Mouse (Mus musculus) left cerebral cortex, postnatal 4 days (tissue): ENCODE results near the gene Ccdc134. TPM values are rescaled to one million over a fixed set of nuclear protein-coding genes. Genes with fewer than 3 reads are reported as not detected.
"Not testable (repeated sequence)": the region's sequence is repeated elsewhere in the genome, so short reads cannot be mapped to it uniquely, and the experiment has no call there.

Experiments
- DNase-seq: peaks from one replicate; pipeline ENCODE4 v3.0.0-alpha.2; 2022
- intact Hi-C: fragments of 180-260 bp; cut with DNase I; formaldehyde crosslinking; loops from one replicate; pipeline ENCODE4 v1.15.1; 2025
- total RNA-seq, 2 experiments: library from RNA; stranded (reverse); gene quantifications; 2 replicates each; pipeline ENCODE4 v1.2.3; 2021

Ccdc134 gene
- 10 to 100 TPM; 11.3 to 12.4 TPM for total RNA-seq

DNA sequence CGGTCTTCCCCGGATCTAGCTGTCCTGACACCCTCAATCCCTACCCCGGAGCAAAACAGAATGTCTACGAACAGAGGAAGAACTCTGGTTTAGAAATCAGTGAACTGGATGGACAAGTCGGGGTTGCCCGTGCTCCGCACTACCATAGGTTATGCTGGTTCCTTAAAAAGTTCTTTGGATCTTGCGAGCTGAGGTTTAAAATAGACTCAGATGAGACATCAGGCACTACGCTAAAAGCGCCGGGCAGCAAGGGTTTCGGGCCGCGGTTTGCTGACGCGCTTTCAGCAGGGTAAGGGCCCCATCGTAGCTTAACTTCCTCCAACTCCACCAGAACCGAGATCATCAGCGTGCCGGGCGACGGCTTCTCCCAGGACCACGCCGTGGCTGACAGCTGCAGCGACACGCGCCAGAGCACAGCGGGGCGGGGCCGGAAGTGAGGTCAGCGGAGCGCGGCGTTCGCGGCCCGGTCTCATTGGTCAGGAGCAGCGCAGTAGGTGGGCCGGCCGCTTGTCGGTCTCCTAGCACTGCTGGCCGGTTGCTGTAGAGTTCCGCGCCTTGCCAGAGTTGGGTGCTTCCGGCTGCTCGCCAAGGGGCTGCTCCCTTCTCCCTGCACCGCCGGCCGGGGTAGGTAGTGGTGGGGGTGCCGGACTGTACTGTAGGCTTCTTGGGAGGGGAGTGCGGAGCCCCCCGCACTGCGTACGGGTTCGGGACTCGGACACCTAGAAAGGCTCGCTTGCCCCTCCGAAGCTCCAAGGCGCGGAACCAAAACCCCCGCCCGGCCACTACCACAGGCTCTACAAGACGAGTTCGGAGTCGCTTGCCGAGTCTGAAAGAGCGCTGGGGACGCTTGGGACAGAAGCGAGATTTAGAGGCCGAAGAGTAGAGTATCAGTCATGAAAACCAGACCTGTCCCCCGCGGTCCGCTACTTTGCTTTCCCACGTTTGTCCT lies at the start of gene Ccdc134:
TSS of gene Ccdc134 (plus strand) at position 497 of the 949 bp plus-strand sequence.
- intact Hi-C loops, result loop anchor here (10.0 kb wide), 1 partner anchor 63 kb away; the partner anchor contains the start of gene Mei1
- peak; percentile 98 for DNase-seq

- intact Hi-C loops, result no loop called here
- DNase-seq, result no peak
Measured at GRCm38 (mm10) chr15:82079883-82080282, 47.8 kb upstream of the Ccdc134 start.

- DNase-seq, result peak; percentile 70
- intact Hi-C loops, result no loop called here
Measured at GRCm38 (mm10) chr15:82081161-82081560, 46.6 kb upstream of the Ccdc134 start.

- intact Hi-C loops, result no loop called here
- DNase-seq, result no peak
Measured at GRCm38 (mm10) chr15:82085606-82086005, 42.1 kb upstream of the Ccdc134 start.

DNA sequence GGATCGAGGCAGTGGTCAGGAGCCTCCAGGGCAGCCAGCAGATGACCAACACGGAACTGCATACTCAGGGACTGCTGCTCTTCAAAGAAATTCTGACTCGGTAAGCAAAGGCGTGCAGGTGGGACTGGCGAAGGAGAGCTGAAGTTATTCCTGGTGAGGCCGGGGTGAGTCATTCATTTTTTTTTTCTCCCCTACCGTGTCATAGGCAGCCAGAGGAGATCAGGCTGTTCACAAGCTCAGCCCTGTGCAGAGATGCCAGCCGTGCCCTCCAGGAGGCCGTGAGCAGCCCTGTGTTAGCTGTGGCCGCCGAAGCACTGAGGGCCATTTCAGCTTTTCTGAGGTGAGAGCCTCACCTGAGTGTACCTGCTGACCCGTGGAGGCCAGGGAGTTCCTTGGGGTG lies 41.6 kb upstream of the Ccdc134 start:
- intact Hi-C loops, result no loop called here
- no peak for DNase-seq

- no peak for DNase-seq
- intact Hi-C loops, result no loop called here
Measured at GRCm38 (mm10) chr15:82087266-82087665, 40.5 kb upstream of the Ccdc134 start.

GRCm38 (mm10) chr15:82091061-82091460 lies 36.7 kb upstream of the Ccdc134 start:
- intact Hi-C loops, result no loop called here
- DNase-seq, result no peak

- DNase-seq, result peak; percentile 72
- intact Hi-C loops, result no loop called here
Measured at GRCm38 (mm10) chr15:82106953-82107555, 20.7 kb upstream of the Ccdc134 start.

DNA sequence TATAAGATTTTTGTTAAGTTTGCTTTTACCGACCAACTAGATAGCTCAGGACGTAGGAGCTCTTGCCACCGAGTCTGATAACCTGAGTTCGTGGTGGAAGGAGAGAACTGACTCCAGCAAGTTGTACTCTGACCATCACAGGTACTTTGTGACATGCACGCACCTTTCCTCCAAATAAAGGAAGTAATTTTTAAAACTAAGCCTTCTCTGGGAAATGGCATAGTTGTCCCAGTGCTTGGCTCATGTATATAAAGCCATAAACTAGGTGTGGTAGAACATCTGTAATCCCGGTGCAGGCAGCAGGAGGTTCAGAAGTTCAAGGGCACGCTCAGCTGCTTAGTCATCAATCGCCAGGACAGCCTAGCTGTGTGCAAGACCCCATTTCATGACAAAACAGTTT lies 7.2 kb upstream of the Ccdc134 start:
- no peak for DNase-seq
- intact Hi-C loops, result loop anchor here (10.0 kb wide), 1 partner anchor 56 kb away; the partner anchor contains the start of gene Mei1

DNA sequence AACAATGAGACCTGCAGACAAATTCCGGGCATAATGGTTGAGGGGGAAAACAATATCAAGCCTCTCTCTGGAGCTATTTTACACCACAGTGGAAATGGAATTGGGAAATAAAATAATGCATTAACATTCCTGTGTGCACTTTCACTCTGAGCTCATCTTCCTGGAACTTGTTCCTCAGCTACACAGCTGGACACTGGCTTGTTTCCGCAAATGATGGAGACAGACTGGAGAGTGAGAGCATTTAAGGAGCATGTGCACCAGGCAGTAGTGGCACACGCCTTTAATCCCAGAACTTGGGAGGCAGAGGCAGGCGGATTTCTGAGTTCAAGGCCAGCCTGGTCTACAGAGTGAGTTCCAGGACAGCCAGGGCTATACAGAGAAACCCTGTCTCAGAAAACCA lies 1.0 kb upstream of the Ccdc134 start:
- DNase-seq, result not testable (repeated sequence)
- intact Hi-C loops, result loop anchor here (10.0 kb wide), 1 partner anchor 62 kb away; the partner anchor contains the start of gene Mei1

DNA sequence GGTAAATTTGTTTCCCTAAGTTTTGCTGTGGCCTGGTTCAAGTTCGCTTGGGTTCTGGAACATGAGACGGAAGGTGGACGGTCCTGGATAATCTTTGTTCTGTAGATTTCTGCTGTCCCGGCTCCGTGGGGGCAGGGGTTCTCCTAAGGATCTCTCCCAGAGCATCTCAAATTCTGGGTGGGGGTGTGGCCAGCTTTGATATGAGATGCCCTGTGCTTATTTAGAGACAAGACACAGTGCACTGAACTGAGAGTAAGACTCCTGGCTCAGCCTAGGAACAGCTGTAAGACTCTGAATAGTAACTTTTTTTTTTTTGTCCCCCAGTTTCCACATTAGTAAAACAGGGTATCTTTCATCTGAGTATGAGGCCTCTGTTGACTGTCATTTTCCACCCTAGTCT lies 676 bp downstream of the Ccdc134 start:
- DNase-seq, result no peak
- intact Hi-C loops, result loop anchor here (10.0 kb wide), 1 partner anchor 64 kb away; the partner anchor contains the start of gene Mei1

GRCm38 (mm10) chr15:82130599-82130998 lies 2.9 kb downstream of the Ccdc134 start:
- DNase-seq, result no peak
- intact Hi-C loops, result no loop called here

GRCm38 (mm10) chr15:82135372-82135771 lies 7.7 kb downstream of the Ccdc134 start:
- DNase-seq, result no peak
- intact Hi-C loops, result no loop called here

- intact Hi-C loops, result no loop called here
- DNase-seq, result peak; percentile 57
Measured at GRCm38 (mm10) chr15:82138565-82138964, 10.8 kb downstream of the Ccdc134 start.

DNA sequence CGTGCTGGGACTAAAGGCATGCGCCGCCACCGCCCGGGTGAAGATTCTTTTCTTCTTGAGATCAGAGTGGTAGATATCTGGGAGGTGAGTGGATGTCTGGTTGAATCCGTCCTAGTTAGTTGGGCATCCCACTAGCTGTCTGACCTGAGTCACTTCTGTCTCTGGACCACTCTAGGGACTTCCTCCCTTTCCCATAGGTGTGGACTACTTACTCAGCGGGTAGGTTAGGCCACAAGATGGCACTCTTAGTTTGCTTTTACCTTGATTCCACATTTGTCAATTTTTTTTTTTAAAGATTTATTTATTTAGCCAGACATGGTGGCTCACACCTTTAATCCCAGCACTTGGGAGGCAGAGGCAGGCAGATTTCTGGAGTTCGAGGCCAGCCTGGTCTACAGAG lies 11.5 kb downstream of the Ccdc134 start:
- DNase-seq, result no peak

DNA sequence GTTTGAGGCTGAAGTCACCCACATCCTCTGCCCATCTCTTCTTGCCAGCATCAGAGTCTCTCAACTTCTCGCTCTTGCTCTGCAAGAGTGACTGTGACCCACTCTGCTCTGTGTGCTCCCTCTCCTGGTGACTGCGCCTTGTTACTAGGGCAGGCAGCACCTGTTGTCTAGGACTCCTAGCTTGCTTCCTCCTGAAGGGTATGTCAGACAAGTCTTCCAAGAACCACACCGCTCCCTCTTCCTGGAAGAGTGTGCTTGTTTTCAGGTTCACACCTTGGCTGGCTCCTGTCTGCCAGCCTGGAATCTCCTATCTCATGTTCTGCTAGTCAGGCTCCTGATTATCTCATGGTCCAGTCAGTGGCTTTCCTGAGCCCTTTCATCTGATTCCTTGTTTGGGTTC lies 12.6 kb downstream of the Ccdc134 start:
- DNase-seq, result no peak
- intact Hi-C loops, result no loop called here

More for the DNA sequence above, 11.5 kb downstream of the Ccdc134 start:
- intact Hi-C loops, result no loop called here

- DNase-seq, result no peak
- intact Hi-C loops, result no loop called here
Measured at GRCm38 (mm10) chr15:82144157-82144556, 16.4 kb downstream of the Ccdc134 start.

DNA sequence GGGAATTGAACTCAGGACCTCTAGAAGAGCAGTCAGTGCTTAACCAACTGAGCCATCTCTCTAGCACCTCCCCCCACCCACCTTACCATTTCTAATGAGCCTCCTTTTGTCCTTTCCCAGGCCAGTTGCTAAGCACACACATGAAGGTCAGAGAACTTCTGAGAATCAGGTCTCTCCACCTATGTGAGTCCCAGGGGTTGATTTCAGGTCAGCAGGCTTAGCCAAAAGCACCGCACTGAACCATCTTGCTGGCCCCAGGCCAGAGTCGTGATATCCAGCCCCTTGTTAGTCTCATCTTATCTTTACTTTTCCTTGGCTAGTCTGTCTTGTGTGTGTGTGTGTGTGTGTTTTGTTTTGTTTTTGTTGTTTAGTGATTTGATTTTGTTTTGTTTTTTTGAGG lies 17.7 kb downstream of the Ccdc134 start:
- no peak for DNase-seq
- intact Hi-C loops, result no loop called here

GRCm38 (mm10) chr15:82145851-82146769 lies 18.4 kb downstream of the Ccdc134 start:
- intact Hi-C loops, result no loop called here
- no peak for DNase-seq

DNA sequence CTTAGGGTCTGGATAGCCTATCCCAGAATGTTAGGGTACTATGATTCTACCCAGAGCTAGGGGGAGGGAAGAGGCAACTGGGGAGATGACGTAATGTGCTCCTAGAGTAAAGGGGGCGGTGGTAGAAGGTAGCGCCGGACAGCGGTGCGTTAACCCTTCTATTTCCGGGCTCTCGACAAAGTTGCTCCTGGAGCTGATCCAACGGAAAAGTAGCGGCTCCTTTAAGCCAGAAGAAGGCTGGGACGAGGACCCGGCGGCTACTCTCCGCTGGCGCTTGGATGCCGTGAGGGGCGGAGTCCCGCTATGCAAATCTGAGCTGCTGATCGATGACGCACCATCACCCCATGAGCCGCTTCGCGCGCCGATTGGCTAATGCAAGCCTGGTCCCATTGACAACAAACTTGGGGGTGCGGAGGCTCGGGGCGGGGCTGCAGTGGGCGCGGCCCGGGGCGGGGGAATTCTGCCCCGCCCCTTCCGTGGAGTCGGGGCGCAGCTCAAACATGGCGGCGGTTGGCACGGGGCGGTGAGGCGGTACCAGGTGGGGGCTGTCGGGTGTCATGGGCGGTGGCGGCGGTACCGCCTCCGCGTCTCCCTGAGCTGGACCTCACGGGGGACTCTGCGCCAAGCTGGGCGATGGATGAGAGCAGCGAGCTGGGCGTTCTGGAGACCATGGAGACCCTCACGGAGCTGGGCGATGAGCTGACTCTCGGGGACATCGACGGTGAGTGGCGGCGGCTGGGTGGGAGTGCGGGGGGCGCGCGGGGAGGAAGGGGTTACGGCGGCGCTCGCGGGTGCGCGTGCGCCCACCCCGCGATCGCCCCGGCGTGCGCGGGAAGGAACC lies 19.3 kb downstream of the Ccdc134 start, which contains the start of gene Srebf2:
TSS of gene Srebf2 (plus strand) at position 412 of the 841 bp plus-strand sequence.
- intact Hi-C loops, result no loop called here
- peak; percentile 99 for DNase-seq
